Mouse (Mus musculus): Measurements from ENCODE around the gene Snap23.
A peak's percentile ranks its signal among the peaks of the same experiment; 100 is the strongest.

Gene Snap23

GRCm38 (mm10) chr2:120592227-120592626 is 24.8 kb downstream of the Snap23 start:
- no peak for DNase-seq

GRCm38 (mm10) chr2:120597734-120598133 is 30.3 kb downstream of the Snap23 start:
- no peak for DNase-seq

GRCm38 (mm10) chr2:120599506-120599905 is 32.0 kb downstream of the Snap23 start:
- DNase-seq = no peak

- DNase-seq = no peak
Observed at GRCm38 (mm10) chr2:120606021-120606690, 38.7 kb downstream of the Snap23 start.

- peak; percentile 86 for DNase-seq
Observed at GRCm38 (mm10) chr2:120608830-120609723, 41.6 kb downstream of the Snap23 start, which contains the start of the genes Haus2 and Lrrc57. TSS of gene Haus2 (plus strand) at chr2:120609383. TSS of gene Lrrc57 (minus strand) at chr2:120609520.

GRCm38 (mm10) chr2:120616279-120617163 is 49.0 kb downstream of the Snap23 start:
- DNase-seq = no peak

- no peak for DNase-seq
Observed at GRCm38 (mm10) chr2:120619538-120619937, 52.1 kb downstream of the Snap23 start.

- DNase-seq = no peak
Observed at GRCm38 (mm10) chr2:120622920-120623319, 55.4 kb downstream of the Snap23 start.

- DNase-seq = no peak
Observed at GRCm38 (mm10) chr2:120628076-120628865, 60.8 kb downstream of the Snap23 start.

GRCm38 (mm10) chr2:120628886-120629735 is 61.6 kb downstream of the Snap23 start, which contains the start of gene Stard9:
TSS of gene Stard9 (plus strand) at chr2:120629121.
- peak; percentile 99 for DNase-seq

GRCm38 (mm10) chr2:120630246-120630645 is 62.8 kb downstream of the Snap23 start:
- no peak for DNase-seq

- no peak for DNase-seq
Observed at GRCm38 (mm10) chr2:120630655-120631054, 63.2 kb downstream of the Snap23 start.

- DNase-seq = no peak
Observed at GRCm38 (mm10) chr2:120631521-120631920, 64.0 kb downstream of the Snap23 start.

- DNase-seq = no peak
Observed at GRCm38 (mm10) chr2:120631957-120632356, 64.5 kb downstream of the Snap23 start.

GRCm38 (mm10) chr2:120640835-120641234 is 73.4 kb downstream of the Snap23 start:
- DNase-seq = no peak

- no peak for DNase-seq
Observed at GRCm38 (mm10) chr2:120643836-120644235, 76.4 kb downstream of the Snap23 start.

GRCm38 (mm10) chr2:120646777-120647176 is 79.3 kb downstream of the Snap23 start:
- DNase-seq = no peak
